Mouse (Mus musculus): ENCODE results near the gene Il21. TPM values are rescaled to one million over a fixed set of nuclear protein-coding genes. Genes with fewer than 3 reads are reported as not detected.

The Il21 gene
- polyA plus RNA-seq (2011; ENCODE audit: insufficient read length, low read depth, missing spikeins) = not detected in 2 replicates

DNA sequence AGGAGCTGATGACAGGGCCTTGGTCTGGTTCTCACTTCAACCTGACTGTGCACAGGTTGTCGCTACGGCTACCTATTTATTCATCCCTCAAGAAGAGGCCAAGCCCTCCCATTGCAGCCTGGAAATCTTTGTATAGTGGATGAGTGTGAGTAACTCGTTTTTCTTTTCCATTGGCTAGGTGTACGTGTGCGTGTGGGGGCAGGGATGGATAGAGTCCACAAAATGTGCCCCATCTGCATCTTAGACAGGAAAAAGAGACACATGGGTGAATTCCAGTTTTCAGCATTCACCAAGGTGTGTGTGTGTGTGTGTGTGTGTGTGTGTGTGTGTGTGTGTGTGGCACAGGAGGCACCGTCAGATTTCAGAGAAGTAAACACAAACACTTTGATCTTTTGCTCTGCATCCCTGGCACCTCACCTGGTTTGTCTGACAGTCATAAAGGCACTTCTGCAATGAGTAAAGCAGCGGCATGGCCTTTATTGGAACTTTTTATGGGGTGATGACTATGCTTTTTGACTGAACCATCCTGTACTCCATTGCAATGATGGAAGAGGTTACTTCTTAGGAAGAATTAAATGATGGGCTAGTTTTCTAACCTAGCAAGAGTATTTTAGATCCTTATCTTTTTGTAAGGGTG is at the start of gene Il21:
Gene Il21, minus strand, starts transcription at position 51 of the 637 bp plus-strand sequence.
- Histone ChIP-seq H3K4me3 (ENCODE audit: insufficient read depth, low read length) (no peak within 1 kb of the TSS), H3K4me1 (ENCODE audit: control insufficient read depth, insufficient read depth, low read length) (no peaks in the 10 kb centered on the region), H3K27ac (ENCODE audit: insufficient read depth, low read length) (no peak within 1 kb of the TSS)
- no peak for TF ChIP-seq POLR2A (IDR thresholded peaks at IDR 0.05; ENCODE audit: low read depth, low read length)
- no peak for TF ChIP-seq CTCF (IDR thresholded peaks at IDR 0.05; ENCODE audit: borderline replicate concordance, insufficient read depth, low read length)

GRCm38 (mm10) chr3:37280871-37281270 is 48.4 kb upstream of the Il21 start:
- Histone ChIP-seq H3K4me1 (ENCODE audit: control insufficient read depth, insufficient read depth, low read length) (no peaks in the 10 kb centered on the region), H3K4me3 (ENCODE audit: insufficient read depth, low read length) (no peak overlapping the region), H3K27ac (ENCODE audit: insufficient read depth, low read length) (no peak overlapping the region)
- TF ChIP-seq POLR2A (IDR thresholded peaks at IDR 0.05; ENCODE audit: low read depth, low read length) (no peak), CTCF (IDR thresholded peaks at IDR 0.05; ENCODE audit: borderline replicate concordance, insufficient read depth, low read length) (no peak)

GRCm38 (mm10) chr3:37280221-37280620 is 47.8 kb upstream of the Il21 start:
- H3K4me1 ChIP-seq (ENCODE audit: control insufficient read depth, insufficient read depth, low read length) = no peaks in the 10 kb centered on the region
- H3K27ac ChIP-seq (ENCODE audit: insufficient read depth, low read length) = no peak overlapping the region
- H3K4me3 ChIP-seq (ENCODE audit: insufficient read depth, low read length) = no peak overlapping the region
- TF ChIP-seq POLR2A (IDR thresholded peaks at IDR 0.05; ENCODE audit: low read depth, low read length) (no peak), CTCF (IDR thresholded peaks at IDR 0.05; ENCODE audit: borderline replicate concordance, insufficient read depth, low read length) (no peak)

DNA sequence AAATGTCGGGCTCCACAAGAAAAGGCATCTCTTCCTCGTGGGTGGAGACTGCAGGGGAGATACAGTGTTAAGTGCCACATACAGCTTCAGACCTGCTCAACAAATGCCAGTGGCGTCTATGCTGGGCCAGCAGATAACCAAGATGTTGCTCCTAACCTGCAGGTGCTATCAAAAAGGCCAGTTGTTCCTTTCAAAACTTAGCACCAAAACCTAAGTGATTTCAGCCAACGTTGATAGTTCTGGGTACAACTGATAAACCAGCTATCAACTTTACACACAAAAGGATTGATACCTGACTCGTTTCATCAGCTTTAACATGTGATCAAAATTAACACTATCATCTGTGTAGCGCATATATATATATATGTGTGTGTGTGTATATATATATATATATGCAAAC is 42.2 kb upstream of the Il21 start:
- no peaks in the 10 kb centered on the region for H3K4me1 ChIP-seq (ENCODE audit: control insufficient read depth, insufficient read depth, low read length)
- TF ChIP-seq CTCF (IDR thresholded peaks at IDR 0.05; ENCODE audit: borderline replicate concordance, insufficient read depth, low read length) (no peak), POLR2A (IDR thresholded peaks at IDR 0.05; ENCODE audit: low read depth, low read length) (no peak)

GRCm38 (mm10) chr3:37273092-37273491 is 40.7 kb upstream of the Il21 start:
- Histone ChIP-seq H3K4me3 (ENCODE audit: insufficient read depth, low read length) (no peak overlapping the region), H3K4me1 (ENCODE audit: control insufficient read depth, insufficient read depth, low read length) (no peaks in the 10 kb centered on the region), H3K27ac (ENCODE audit: insufficient read depth, low read length) (no peak overlapping the region)
- TF ChIP-seq CTCF (IDR thresholded peaks at IDR 0.05; ENCODE audit: borderline replicate concordance, insufficient read depth, low read length) = no peak
- no peak for TF ChIP-seq POLR2A (IDR thresholded peaks at IDR 0.05; ENCODE audit: low read depth, low read length)

More for the DNA sequence above, 42.2 kb upstream of the Il21 start:
- H3K27ac ChIP-seq (ENCODE audit: insufficient read depth, low read length) = no peak overlapping the region
- H3K4me3 ChIP-seq (ENCODE audit: insufficient read depth, low read length) = no peak overlapping the region

GRCm38 (mm10) chr3:37271209-37271608 is 38.8 kb upstream of the Il21 start:
- TF ChIP-seq POLR2A (IDR thresholded peaks at IDR 0.05; ENCODE audit: low read depth, low read length) (no peak), CTCF (IDR thresholded peaks at IDR 0.05; ENCODE audit: borderline replicate concordance, insufficient read depth, low read length) (peak; percentile 76; the same call in 1 of the 2 replicates)
- Histone ChIP-seq H3K4me1 (ENCODE audit: control insufficient read depth, insufficient read depth, low read length) (no peaks in the 10 kb centered on the region), H3K27ac (ENCODE audit: insufficient read depth, low read length) (no peak overlapping the region), H3K4me3 (ENCODE audit: insufficient read depth, low read length) (no peak overlapping the region)

- no peak overlapping the region for H3K4me3 ChIP-seq (ENCODE audit: insufficient read depth, low read length)
- TF ChIP-seq CTCF (IDR thresholded peaks at IDR 0.05; ENCODE audit: borderline replicate concordance, insufficient read depth, low read length) = no peak
- no peak for TF ChIP-seq POLR2A (IDR thresholded peaks at IDR 0.05; ENCODE audit: low read depth, low read length)
- no peaks in the 10 kb centered on the region for H3K4me1 ChIP-seq (ENCODE audit: control insufficient read depth, insufficient read depth, low read length)
- H3K27ac ChIP-seq (ENCODE audit: insufficient read depth, low read length) = no peak overlapping the region
Measured at GRCm38 (mm10) chr3:37269926-37270325, 37.5 kb upstream of the Il21 start.

DNA sequence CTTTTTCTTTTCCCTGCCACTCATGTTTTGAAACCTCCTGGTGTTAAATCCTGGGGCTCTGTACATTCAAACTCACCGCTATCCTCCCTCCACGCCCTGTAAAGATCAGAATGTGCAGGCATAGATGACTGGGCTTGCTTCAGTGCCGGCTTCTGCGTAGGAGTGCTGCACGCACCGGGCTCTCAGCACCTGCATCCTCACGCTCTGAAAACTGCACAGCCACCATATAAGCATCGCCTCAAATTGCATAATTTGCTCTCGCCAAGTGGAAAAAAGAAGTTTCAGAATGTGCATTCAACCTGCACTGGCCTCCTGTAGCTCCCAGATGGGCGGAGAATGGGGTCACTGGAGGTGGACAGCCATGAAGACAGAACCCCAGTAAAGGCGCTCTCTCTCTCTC is 35.9 kb upstream of the Il21 start:
- H3K27ac ChIP-seq (ENCODE audit: insufficient read depth, low read length) = no peak overlapping the region
- H3K4me3 ChIP-seq (ENCODE audit: insufficient read depth, low read length) = no peak overlapping the region
- no peak for TF ChIP-seq POLR2A (IDR thresholded peaks at IDR 0.05; ENCODE audit: low read depth, low read length)

DNA sequence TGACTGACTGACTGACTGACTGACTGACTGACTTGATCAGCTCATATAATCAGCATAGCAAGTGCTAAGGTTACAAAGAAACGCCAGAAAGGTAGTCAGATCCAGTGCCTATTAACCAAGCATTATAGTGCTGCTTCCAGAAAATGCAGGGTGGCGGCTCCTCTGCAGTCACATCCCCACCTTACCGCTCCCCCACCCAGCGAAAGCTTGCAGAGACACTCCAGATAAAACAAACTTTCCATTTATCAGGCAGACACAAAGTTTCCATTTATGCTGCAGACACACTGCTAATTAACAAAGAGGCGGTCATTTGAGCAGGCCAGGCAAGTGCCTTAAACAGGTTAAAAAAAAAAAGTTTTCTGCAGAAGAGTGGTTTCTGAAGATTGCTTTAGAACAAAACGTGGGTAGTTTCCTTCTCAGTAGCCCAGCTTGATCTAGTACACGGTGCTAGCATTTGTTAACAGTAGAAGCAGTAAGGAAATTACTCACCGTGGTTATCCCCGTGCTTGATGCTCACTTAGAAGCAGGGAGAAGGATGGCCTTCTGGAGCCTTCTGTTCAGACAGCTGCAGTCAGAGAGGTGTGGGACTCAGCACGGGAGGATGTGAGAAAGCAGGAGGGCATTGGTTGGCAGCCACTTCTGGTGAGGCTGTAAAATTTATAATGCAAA is 27.0 kb upstream of the Il21 start:
- no peak overlapping the region for H3K4me3 ChIP-seq (ENCODE audit: insufficient read depth, low read length)
- H3K27ac ChIP-seq (ENCODE audit: insufficient read depth, low read length) = no peak overlapping the region
- TF ChIP-seq CTCF (IDR thresholded peaks at IDR 0.05; ENCODE audit: borderline replicate concordance, insufficient read depth, low read length) (no peak), POLR2A (IDR thresholded peaks at IDR 0.05; ENCODE audit: low read depth, low read length) (no peak)
- H3K4me1 ChIP-seq (ENCODE audit: control insufficient read depth, insufficient read depth, low read length) = no peaks in the 10 kb centered on the region

More for the DNA sequence above, 35.9 kb upstream of the Il21 start:
- H3K4me1 ChIP-seq (ENCODE audit: control insufficient read depth, insufficient read depth, low read length) = no peaks in the 10 kb centered on the region

GRCm38 (mm10) chr3:37257776-37258175 is 25.3 kb upstream of the Il21 start:
- no peak for TF ChIP-seq CTCF (IDR thresholded peaks at IDR 0.05; ENCODE audit: borderline replicate concordance, insufficient read depth, low read length)
- no peak for TF ChIP-seq POLR2A (IDR thresholded peaks at IDR 0.05; ENCODE audit: low read depth, low read length)
- H3K4me3 ChIP-seq (ENCODE audit: insufficient read depth, low read length) = no peak overlapping the region
- no peak overlapping the region for H3K27ac ChIP-seq (ENCODE audit: insufficient read depth, low read length)
- H3K4me1 ChIP-seq (ENCODE audit: control insufficient read depth, insufficient read depth, low read length) = no peaks in the 10 kb centered on the region

All from embryonic fibroblast, embryonic 13.5 days (primary cell).